ENCODE assay signal across 29 mouse cellular contexts in the genomic region with DNA sequence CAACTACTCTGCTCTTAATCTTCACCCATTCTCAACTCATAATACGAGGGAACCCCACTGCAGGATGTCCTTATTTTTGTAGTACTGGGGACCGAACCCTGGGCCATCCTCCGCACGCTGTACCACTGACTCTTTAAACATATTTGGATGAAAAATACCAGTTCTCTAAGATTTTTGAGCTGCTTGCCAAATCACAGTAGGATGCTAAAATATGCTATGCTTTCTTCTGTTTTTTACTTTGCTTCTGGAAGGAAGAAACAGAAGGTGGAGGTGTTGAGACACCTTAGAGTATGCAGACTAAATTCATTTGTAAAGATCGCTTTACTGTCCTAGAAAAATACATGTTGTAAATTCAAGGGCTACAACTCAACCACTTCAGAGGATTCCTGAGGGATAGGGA. TPM values are rescaled to one million over a fixed set of nuclear protein-coding genes. Genes with fewer than 3 reads are reported as not detected.
"Had no signal": no experiment of that assay in that cellular context is flagged by ENCODE, and none has a peak within 500 bp of the region (broad histone marks: within the 10 kb centered on the region; RNA-seq: fewer than 3 reads in every experiment).

No protein-coding gene starts in this region.

- H3K9me3 ChIP-seq: embryonic facial prominence, embryonic 10.5 days; embryonic facial prominence, embryonic 12.5 days; embryonic facial prominence, embryonic 13.5 days; embryonic facial prominence, embryonic 15.5 days; forebrain, embryonic 10.5 days; forebrain, embryonic 12.5 days; forebrain, embryonic 13.5 days; forebrain, embryonic 15.5 days had no signal

- H3K9ac ChIP-seq: embryonic facial prominence, embryonic 12.5 days; embryonic facial prominence, embryonic 13.5 days; embryonic facial prominence, embryonic 15.5 days; forebrain, embryonic 12.5 days; forebrain, embryonic 13.5 days; forebrain, embryonic 15.5 days; forebrain, postnatal 0 days had no signal

- DNase-seq: cerebellum, adult 2 months; cerebellum, adult 8-10 months; cerebellum, adult 9-10 months; cerebellum, adult 9-11 months; cerebellum, postnatal 10 days; cerebellum, postnatal 14 days; cerebellum, postnatal 25 days; cerebellum, postnatal 36 days; embryo, embryonic 11 days; forebrain, postnatal 0 days; gastrocnemius, adult 2 months; gastrocnemius, postnatal 10 days; gastrocnemius, postnatal 14 days; gastrocnemius, postnatal 25 days; heart, adult 18-20 months; heart, adult 2 months had no signal

- H3K4me3 ChIP-seq: embryonic facial prominence, embryonic 10.5 days; embryonic facial prominence, embryonic 12.5 days; embryonic facial prominence, embryonic 13.5 days; embryonic facial prominence, embryonic 15.5 days; erythroblast, embryonic 14.5 days; forebrain, embryonic 10.5 days; forebrain, embryonic 12.5 days; forebrain, embryonic 13.5 days; forebrain, embryonic 15.5 days; gastrocnemius, adult 2 months; heart, adult 2 months had no signal

- H3K4me2 ChIP-seq: embryonic facial prominence, embryonic 12.5 days; embryonic facial prominence, embryonic 13.5 days; embryonic facial prominence, embryonic 15.5 days; forebrain, embryonic 12.5 days; forebrain, embryonic 13.5 days; forebrain, embryonic 15.5 days had no signal

- H3K4me1 ChIP-seq: embryonic facial prominence, embryonic 10.5 days; embryonic facial prominence, embryonic 12.5 days; embryonic facial prominence, embryonic 15.5 days; forebrain, embryonic 12.5 days had no signal

- H3K27me3 ChIP-seq: embryonic facial prominence, embryonic 12.5 days; embryonic facial prominence, embryonic 13.5 days; embryonic facial prominence, embryonic 15.5 days; forebrain, embryonic 12.5 days; forebrain, embryonic 13.5 days; forebrain, embryonic 15.5 days had no signal

- ATAC-seq: forebrain, embryonic 13.5 days; forebrain, embryonic 14.5 days; forebrain, embryonic 15.5 days; forebrain, embryonic 16.5 days; forebrain, postnatal 0 days had no signal

- H3K27ac ChIP-seq: embryonic facial prominence, embryonic 10.5 days; embryonic facial prominence, embryonic 12.5 days; embryonic facial prominence, embryonic 13.5 days; embryonic facial prominence, embryonic 15.5 days; forebrain, embryonic 10.5 days; forebrain, embryonic 12.5 days; forebrain, embryonic 13.5 days; forebrain, embryonic 15.5 days; heart, adult 2 months had no signal

RNA-seq across cellular contexts. Expression of a gene that starts 9.1 kb away (rescaled TPM):
- total RNA-seq: granulocyte monocyte progenitor cell, adult 5-6 weeks had no signal
- polyA plus RNA-seq: erythroblast, embryonic 14.5 days had no signal

RNA-seq across cellular contexts. Expression of a gene that starts 59.6 kb away (rescaled TPM):
- total RNA-seq: common myeloid progenitor, adult 5-6 weeks; granulocyte monocyte progenitor cell, adult 5-6 weeks had no signal
- polyA plus RNA-seq: erythroblast, embryonic 14.5 days had no signal
